Mouse (Mus musculus) left cerebral cortex, postnatal 10 days (tissue): ENCODE data around the gene Fbn1. TPM values are rescaled to one million over a fixed set of nuclear protein-coding genes. Genes with fewer than 3 reads are reported as not detected.

ENCODE experiments used
- DNase-seq, 2 experiments: peaks; one replicate each; pipeline ENCODE4 v3.0.0; 2021 to 2022; ENCODE audit warnings: low spot score in 2 of 2, mixed read lengths in 1 of 2; ENCODE audit errors: extremely low spot score in 1 of 2
- intact Hi-C: fragments of 180-260 bp; cut with DNase I; formaldehyde crosslinking; loops from one replicate; pipeline ENCODE4 v1.15.1; 2025
- total RNA-seq, 2 experiments: library from RNA; stranded (reverse); gene quantifications; 2 replicates each; pipeline ENCODE4 v1.2.3; 2021

Fbn1 gene
- total RNA-seq, 2 experiments from 2014 or later, result 9.5 to 9.7 TPM

- DNase-seq, result no peak
- intact Hi-C loops, result no loop called here
Observed at GRCm38 (mm10) chr2:125369666-125370065, 138.1 kb downstream of the Fbn1 start.

GRCm38 (mm10) chr2:125368616-125369015 is 139.2 kb downstream of the Fbn1 start:
- intact Hi-C loops, result no loop called here
- no peak for DNase-seq

DNA sequence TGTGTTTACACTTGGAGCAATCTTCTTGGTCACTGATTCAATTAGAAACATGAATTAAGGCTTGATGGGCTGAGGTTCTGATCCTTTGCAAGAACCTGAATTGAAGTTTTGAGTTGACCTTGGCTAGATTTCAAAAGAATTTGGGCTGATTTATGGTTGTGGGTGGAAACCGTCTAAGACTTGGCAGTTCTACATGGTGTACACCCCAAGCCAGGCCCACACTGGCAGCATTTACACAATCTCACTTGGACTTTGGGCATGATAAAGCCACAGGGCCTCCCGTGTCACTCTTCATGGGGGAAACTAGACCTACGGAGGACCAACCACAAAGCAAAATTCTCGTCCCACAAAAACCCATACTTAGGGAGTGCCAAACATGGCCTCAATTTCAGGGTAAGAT is 146.1 kb downstream of the Fbn1 start:
- intact Hi-C loops, result no loop called here
- no peak for DNase-seq

- no peak for DNase-seq
- intact Hi-C loops, result no loop called here
Observed at GRCm38 (mm10) chr2:125356486-125356885, 151.3 kb downstream of the Fbn1 start.

DNA sequence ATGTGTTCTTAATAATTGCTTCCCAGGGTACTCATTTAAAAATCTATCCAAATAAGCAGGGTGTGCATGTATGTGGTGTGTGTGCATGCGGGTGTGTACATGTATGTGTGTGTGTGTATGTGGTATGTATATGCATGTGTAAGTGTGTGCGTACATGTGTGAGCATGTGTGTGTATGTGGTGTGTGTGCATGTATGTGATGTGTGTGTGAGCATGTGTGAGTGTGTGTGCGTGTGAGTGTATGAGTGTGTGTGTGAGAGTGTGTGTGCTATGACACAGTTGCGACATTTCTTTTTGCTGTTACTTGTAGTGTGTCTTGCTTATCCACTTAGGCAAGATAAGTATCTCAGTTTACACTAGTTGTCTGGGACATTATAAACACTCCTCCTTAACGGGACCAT is 151.7 kb downstream of the Fbn1 start:
- no peak for DNase-seq
- intact Hi-C loops, result no loop called here

GRCm38 (mm10) chr2:125355216-125355971 is 152.4 kb downstream of the Fbn1 start:
- intact Hi-C loops, result no loop called here
- DNase-seq, result no peak

DNA sequence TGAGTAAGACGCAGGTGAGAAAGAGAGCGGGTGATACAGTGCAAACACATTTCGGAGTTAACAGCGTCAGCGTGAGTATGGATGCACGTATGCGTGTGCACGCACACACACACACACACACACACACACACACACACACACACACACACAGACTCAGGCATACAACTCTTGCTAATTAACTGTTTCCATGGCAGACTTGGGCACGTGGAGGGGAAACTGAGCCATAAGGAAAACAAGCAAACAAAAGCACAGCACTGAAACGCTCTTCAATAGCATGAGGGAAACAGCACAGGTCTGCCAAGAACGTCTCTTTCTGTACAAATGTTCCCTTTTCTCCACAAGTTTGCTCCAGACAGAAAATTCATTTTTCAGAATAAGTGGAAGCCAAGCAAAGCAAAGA is 153.2 kb downstream of the Fbn1 start:
- intact Hi-C loops, result no loop called here
- peak in 1 of 2 experiments; percentile 10 for DNase-seq

DNA sequence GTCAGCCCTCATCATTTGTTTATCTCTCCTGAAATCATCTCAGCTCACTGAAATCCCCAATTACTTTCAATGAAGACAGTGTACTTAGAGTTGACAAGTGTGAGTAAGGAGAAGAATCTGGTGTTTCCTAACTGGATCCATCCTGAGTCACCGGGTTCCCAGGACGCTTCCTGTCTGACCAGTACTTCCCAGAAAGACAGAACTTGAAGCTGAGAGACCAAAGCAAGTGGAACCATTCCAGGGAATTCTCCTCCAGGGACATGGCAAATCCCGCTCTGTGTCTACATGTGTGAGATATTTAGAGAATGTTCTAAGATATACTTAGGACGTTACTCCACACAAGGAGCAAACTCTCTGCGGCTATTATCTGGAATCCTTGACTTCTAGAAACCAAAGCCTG is 158.6 kb downstream of the Fbn1 start:
- intact Hi-C loops, result no loop called here
- DNase-seq, result no peak

DNA sequence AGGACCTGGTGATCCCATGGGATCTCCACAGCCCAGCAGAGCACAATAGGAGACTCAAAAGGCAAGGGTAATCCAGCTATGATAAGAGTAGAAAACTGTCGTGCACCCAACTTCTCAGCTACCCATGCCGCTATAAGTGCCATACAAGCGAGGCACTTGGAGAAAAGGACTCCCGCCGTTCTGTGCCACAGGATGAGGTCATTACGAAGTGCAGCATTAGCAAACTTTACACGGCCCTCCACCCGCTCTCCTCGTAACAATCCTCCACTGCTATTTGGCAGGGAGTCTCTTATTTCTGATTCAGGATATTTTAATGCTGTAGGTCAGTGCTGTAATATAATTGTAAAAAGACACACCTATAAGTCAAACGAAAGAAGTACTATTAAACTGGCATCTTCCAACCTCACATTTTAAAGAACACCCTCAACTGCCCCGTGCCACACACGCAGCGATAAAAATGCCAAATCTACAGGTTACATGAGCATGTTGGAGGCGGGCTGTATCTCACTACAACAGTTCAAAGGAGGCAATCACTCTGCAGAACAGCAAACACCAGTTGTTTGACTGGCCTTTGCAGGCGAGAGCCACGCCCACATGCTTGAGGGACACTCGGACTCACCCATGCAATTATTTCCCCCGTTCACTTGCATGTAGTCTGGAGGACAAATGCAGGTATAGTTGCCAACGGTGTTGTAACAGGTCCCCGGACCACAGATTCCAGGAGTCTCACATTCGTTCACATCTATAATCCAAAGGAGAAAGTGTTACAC is 165.4 kb downstream of the Fbn1 start:
- DNase-seq, result no peak
- intact Hi-C loops, result no loop called here

DNA sequence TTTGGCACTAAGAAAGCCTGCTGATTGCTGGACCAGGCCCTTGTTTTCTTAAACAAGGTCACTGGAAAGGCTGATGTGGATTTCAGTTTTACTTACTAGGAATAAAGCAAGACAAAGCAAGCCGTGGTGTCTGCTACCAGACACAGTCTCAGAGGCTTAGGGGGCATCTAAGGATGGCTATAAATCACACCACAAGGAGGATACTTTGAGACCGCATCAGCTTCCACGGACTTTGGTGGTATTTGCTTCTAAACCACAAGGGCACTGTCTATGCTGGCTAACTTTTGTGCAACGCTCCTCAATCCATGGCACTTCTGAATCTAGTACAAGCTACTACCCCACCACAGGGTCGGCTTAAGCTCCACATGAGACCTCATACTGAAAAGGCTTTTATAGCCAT is 167.4 kb downstream of the Fbn1 start:
- no peak for DNase-seq
- intact Hi-C loops, result no loop called here

DNA sequence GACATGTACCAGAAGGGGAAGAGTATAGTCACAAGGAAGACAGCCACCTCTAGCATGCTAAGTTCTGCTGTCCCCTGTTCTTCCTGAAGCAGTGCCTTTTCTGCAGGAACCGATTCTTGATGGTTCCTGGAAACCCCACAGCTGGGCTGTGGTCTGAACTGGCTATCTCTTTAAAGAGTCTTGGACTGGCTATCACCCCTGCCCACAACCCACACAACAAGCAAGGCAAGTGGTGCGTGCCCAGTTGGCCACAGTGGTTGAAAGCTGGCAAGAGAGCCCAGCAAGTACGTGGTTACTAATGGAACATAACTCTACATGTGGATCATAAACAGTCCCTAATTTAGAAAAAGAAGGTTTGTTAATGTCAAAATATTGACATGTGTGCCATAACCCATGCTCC is 170.6 kb downstream of the Fbn1 start:
- intact Hi-C loops, result no loop called here
- DNase-seq, result no peak

DNA sequence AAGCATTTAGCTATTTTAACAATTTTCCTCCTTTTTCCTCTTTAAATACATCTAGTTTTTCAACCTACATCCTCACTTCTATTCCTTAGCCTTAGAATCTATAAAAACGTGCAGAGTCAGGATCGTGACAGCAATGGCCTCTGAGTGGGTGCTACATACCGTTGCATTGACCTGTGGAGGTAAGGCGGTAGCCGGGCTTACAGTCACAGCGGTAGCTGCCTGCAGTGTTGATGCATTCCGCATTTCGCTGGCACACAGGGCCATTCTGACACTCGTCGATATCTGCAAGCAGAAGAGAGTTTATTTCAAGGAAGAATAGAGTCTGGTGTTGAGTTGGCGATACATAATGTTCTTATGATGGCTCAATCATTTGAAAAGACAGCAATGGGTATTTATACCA is 172.6 kb downstream of the Fbn1 start:
- no peak for DNase-seq
- intact Hi-C loops, result no loop called here

DNA sequence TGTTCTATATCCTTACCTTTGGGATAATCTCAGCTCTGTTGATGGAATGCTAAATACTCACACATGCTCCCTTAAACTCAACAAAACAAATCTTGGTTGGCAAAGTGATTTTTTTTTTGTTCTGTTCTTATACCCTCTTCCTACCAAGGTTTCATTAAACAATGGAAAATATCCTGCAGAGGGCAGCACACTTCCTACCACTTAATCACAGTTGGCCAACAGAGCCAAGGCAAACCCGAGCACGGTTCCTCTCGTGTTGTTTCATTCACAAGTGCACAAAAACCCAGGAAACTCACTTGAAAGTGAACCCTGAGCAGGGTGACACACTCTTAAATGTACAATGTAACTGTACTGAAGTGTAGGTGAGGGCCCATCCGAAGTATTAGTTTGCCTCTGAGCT is 173.6 kb downstream of the Fbn1 start:
- DNase-seq, result no peak
- intact Hi-C loops, result no loop called here

GRCm38 (mm10) chr2:125331581-125331980 is 176.2 kb downstream of the Fbn1 start:
- DNase-seq, result no peak
- intact Hi-C loops, result no loop called here

DNA sequence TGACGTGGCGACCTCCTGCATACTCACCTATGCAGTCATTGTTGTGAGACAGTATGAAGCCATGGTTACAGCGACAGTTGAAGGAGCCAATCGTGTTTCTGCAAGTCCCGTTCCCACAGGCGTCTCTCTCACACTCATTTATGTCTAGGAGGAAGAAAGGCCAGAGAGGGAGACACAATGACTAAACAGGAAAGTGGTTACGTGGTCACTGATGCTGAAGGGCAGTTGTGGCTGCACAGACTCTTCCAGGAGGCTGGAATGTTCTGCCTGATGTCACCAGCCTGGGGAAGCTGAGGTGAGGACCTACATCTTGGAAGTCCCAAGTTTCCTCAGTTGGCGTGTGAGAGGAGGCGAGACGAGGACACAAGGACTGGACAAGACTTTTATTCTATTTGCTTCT is 177.3 kb downstream of the Fbn1 start:
- intact Hi-C loops, result no loop called here
- no peak for DNase-seq

DNA sequence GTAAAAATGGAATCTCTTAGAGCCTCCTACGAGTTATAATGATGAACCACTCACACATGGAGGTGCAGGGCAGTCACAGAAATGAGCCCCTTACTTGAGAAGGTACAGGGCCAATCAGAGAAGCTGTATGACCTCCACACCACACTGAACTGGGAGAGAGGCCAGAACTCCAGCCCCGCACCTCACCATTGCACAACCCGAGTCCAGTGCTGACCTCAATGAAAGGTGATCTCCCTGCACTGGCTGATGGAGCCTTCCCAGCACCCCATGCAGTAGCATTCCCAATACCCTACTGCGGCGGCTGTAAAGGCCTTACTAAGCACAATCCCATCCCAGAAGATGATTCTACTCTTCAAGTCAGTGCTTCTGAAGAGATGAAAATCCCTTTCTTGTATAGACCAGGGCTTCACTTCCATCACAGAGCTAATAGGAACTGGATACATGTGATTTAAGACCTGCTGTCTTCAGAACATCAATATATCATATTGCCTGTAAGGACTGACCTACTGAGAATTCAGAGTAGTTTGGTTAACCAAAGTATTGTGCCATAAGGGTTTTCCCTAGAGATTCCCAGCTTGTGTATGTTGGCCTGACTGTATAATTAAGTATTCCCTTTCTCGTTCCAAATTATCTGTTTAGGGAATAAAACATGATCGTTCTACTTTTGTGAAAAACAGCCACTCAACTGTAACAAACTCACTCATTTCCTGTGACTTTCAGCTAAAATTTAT is 182.5 kb downstream of the Fbn1 start:
- intact Hi-C loops, result no loop called here
- DNase-seq, result no peak

DNA sequence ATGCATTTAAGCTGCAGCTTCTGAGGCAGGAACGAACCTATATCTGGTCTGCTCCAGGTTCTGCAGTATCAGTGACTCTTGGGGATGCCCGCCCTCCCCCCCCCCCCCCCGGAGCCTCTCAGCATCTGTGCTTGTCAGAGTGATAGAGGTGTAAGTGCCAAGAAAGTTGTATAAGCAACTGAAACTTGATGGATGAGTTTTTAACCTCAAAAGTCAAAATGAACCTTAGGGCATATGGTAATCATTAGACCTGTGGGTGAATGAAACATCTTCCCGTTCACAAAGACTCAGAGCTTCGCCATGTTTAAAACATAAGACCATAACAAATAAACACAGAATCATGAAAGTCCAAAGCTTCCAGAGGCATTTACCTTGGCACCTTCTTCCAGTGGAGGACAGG is 183.3 kb downstream of the Fbn1 start:
- intact Hi-C loops, result no loop called here
- no peak for DNase-seq

DNA sequence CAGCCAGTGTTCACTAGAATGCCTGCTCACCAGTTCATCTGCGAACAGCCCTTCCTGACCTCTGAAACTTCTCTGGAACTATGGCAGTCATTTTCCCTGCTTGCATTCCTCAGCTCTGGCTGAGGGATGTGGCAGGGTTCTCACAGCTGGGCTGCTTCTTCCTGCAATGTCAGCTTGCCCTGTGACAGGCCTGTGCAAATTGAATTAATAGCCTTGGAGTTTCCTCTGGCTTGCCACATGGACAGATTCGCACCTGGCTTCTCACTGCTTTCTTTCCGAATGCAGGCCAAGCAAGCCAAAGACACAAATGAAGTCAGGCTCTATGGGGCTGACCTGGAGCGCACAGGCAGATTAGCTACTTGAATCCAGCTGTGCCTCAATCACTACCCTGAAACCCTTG is 184.4 kb downstream of the Fbn1 start:
- DNase-seq, result no peak
- intact Hi-C loops, result no loop called here

GRCm38 (mm10) chr2:125322581-125322980 is 185.2 kb downstream of the Fbn1 start:
- no peak for DNase-seq
- intact Hi-C loops, result no loop called here

- no peak for DNase-seq
- intact Hi-C loops, result no loop called here
Observed at GRCm38 (mm10) chr2:125321071-125321470, 186.7 kb downstream of the Fbn1 start.
